Mouse (Mus musculus) intestine, embryonic 15.5 days (tissue): ENCODE measurements around the gene Tmem30c. TPM values are rescaled to one million over a fixed set of nuclear protein-coding genes. Genes with fewer than 3 reads are reported as not detected.

Source experiments
- ATAC-seq: fragments of 200-750 bp; cut with Nextera tagmentation; 2 replicates; pipeline ENCODE4 v1.8.0; 2017; ENCODE audit warnings: moderate TSS enrichment, moderate library complexity
- H3K27ac ChIP-seq: fragments of 300-500 bp; sonication (generic); 2 replicates; pipeline ENCODE4 v1.5.1; 2015; ENCODE audit warnings: mild to moderate bottlenecking, inconsistent platforms
- H3K27me3 ChIP-seq: fragments of 300-500 bp; sonication (generic); replicated peaks from 2 replicates; pipeline ENCODE4 v1.6.1; 2015; ENCODE audit warnings: inconsistent platforms
- H3K36me3 ChIP-seq: fragments of 300-500 bp; sonication (generic); 2 replicates; pipeline ENCODE4 v1.6.1; 2015; ENCODE audit warnings: inconsistent platforms
- H3K4me1 ChIP-seq: fragments of 300-500 bp; sonication (generic); replicated peaks from 2 replicates; pipeline ENCODE4 v1.6.1; 2015; ENCODE audit warnings: inconsistent platforms
- H3K4me2 ChIP-seq: fragments of 300-500 bp; sonication (generic); replicated peaks from 2 replicates; pipeline ENCODE4 v1.6.1; 2015; ENCODE audit warnings: mild to moderate bottlenecking, inconsistent platforms
- H3K4me3 ChIP-seq: fragments of 300-500 bp; sonication (generic); replicated peaks from 2 replicates; pipeline ENCODE4 v1.5.1; 2015; ENCODE audit warnings: inconsistent platforms
- H3K9ac ChIP-seq: fragments of 300-500 bp; sonication (generic); 2 replicates; pipeline ENCODE4 v1.6.1; 2015; ENCODE audit warnings: inconsistent platforms
- H3K9me3 ChIP-seq: fragments of 300-500 bp; sonication (generic); 2 replicates; pipeline ENCODE4 v1.6.1; 2016; ENCODE audit warnings: inconsistent platforms
- WGBS: fragments of 180-500 bp; shearing (Covaris S2); methylation state at CpG from one replicate; pipeline ENCODE4 v1.1.7; 2015; 5-methylcytosine and 5-hydroxymethylcytosine counted together
- polyA plus RNA-seq: library from polyadenylated mRNA; unstranded; fragments of >200 nt; fragmentation: Nextera tagmentation; extraction: Ambion mirVana; gene quantifications from 2 replicates; pipeline ENCODE4 v1.2.1, GENCODE M21; 2015

Gene Tmem30c
- polyA plus RNA-seq, 1 experiment from 2014 or later: not detected

DNA sequence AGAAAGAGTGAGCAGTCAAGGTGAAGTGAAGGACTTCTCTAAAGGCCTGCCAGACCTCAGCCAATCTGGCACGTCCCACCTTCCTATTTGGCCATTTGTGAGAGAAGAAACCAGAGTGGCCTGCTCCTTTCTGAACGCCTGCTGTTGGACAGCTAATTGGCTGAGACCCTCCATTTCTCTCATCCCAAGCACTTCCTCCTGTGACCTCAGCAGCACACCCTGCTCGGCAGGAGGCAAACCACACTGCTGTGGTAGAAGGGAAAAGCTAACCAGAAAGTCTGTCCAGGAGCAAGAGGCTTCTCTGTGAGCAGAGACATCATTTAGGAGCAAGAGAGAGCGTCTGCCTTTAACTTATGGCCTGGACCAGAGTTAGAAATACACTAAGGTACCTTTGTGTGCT lies 24.5 kb upstream of the Tmem30c start:
- no peaks in the 10 kb centered on the region for H3K36me3 ChIP-seq
- WGBS: 75% methylated on average over 4 of the region's 4 CpGs

DNA sequence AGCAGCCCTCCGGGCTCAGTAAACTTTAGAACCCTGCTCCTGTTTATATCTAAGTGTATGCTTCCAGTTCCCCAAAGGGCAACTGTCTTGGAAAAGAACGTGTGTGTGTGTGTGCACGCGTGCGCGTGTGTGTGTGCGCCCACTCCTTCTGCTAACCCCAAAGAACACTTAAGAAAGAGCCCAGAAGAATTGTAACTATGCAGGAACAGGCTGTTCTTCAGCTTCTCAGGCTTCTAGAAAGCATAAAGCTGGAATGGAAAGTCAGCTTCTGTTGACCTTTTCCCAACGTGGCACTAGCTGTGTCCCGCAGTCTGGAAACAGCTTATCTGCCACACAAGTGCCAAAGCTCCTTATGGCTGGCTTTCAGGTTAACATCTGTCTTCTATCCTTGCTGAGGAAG lies 22.4 kb upstream of the Tmem30c start:
- no peak overlapping the region for H3K9ac ChIP-seq
- no peak overlapping the region for H3K4me2 ChIP-seq
- no peaks in the 10 kb centered on the region for H3K36me3 ChIP-seq
- no peaks in the 10 kb centered on the region for H3K9me3 ChIP-seq
- 78% methylated on average over 9 of the region's 9 CpGs for WGBS
- H3K4me3 ChIP-seq: no peak overlapping the region
- no peak for ATAC-seq
- H3K27me3 ChIP-seq: no peaks in the 10 kb centered on the region
- H3K27ac ChIP-seq: no peak overlapping the region
- peaks cover 9% of the 10 kb centered on the region for H3K4me1 ChIP-seq

More for the DNA sequence above, 24.5 kb upstream of the Tmem30c start:
- H3K4me2 ChIP-seq: no peak overlapping the region
- no peak for ATAC-seq
- H3K9ac ChIP-seq: no peak overlapping the region
- no peaks in the 10 kb centered on the region for H3K9me3 ChIP-seq
- H3K4me3 ChIP-seq: no peak overlapping the region
- H3K27ac ChIP-seq: no peak overlapping the region
- no peaks in the 10 kb centered on the region for H3K27me3 ChIP-seq
- H3K4me1 ChIP-seq: peaks cover 9% of the 10 kb centered on the region

DNA sequence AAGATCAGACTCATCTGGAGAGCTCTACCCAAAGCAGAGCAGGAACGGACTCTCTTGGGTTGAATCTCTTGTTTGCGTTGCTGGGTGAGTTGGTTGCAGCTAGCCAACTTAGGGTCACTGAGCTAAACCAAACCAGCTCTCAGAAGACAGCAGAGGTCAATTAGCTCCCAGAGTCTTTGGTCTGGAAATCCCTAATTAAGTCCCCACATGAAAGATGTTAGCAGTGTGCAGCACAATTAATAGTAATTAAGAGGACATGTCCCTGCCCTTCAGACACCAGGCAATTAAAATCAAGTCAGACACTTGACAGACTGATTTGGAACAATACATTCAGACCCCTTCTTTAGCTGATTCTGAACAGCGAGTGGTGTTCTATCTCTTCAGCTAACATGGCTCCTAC lies 21.6 kb upstream of the Tmem30c start:
- no peak overlapping the region for H3K27ac ChIP-seq
- H3K27me3 ChIP-seq: no peaks in the 10 kb centered on the region
- H3K4me1 ChIP-seq: peaks cover 9% of the 10 kb centered on the region
- H3K9me3 ChIP-seq: no peaks in the 10 kb centered on the region
- WGBS: 90% methylated on average over 3 of the region's 3 CpGs
- no peak overlapping the region for H3K9ac ChIP-seq
- no peaks in the 10 kb centered on the region for H3K36me3 ChIP-seq
- no peak overlapping the region for H3K4me2 ChIP-seq
- ATAC-seq: no peak
- H3K4me3 ChIP-seq: no peak overlapping the region

DNA sequence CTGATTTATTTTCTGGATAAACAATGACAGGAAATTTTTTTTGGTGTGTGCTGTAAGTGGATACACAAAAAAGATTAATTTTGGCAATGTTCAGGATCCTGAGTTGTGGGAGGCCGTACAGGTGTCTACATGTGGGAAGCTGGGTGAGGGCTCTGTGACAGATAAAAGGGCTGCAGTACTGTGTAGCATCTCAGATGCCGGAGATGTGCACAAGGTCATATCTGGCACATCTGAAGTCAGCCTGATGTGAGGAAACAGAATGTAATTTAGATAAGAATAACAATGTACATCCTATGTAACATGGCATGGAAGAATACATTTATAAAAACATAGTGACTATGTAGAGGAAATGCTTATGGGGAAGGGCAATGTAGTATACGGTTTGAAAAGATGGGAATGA lies 20.8 kb upstream of the Tmem30c start:
- Histone ChIP-seq H3K36me3 (no peaks in the 10 kb centered on the region), H3K4me2 (no peak overlapping the region), H3K27me3 (no peaks in the 10 kb centered on the region), H3K4me1 (peaks cover 9% of the 10 kb centered on the region; the same call in 1 of the 2 replicates), H3K4me3 (no peak overlapping the region), H3K9ac (no peak overlapping the region), H3K27ac (no peak overlapping the region), H3K9me3 (no peaks in the 10 kb centered on the region)
- ATAC-seq: no peak
- WGBS: 77% methylated on average over 3 of the region's 3 CpGs

DNA sequence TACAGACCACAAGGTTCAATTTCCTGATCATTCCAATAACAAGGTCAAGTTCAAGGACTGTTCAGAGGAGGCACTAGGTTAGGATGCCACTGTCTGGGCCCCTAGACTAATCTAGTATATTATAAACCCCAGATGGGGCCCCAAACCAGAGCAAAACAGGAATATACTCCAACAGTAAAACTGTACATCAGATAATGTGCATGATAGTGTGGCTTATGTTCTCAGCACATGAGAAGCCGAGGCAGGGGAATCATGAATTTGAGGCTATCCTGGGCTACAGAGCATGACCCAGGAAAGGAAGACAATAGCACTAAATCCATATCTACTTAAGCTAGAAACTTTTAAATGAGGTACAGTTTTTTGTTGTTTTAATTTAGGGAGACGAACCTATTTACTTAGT lies 19.5 kb upstream of the Tmem30c start:
- 87% methylated on average over 2 of the region's 2 CpGs for WGBS

DNA sequence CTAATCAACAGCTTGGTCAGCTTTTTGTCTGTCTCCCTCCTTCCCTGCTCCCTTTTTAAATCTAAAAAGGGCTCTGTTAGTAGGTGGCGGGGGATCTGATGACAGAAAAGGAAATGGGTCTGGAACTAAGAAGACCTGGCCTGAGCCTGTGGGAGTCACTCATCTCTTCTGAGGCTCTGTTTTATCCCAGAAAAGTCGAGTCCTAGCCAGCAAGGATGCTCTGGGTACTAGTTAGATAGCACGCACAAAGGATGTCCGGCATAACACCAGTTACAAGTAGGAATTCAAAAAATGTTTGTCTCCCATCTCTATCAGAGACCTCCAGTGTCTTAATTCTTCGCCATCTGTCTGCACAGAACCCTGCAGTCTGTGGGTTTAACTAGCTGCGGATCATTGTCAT lies 12.8 kb upstream of the Tmem30c start:
- H3K36me3 ChIP-seq: no peaks in the 10 kb centered on the region
- no peaks in the 10 kb centered on the region for H3K27me3 ChIP-seq
- no peak for ATAC-seq
- no peak overlapping the region for H3K4me3 ChIP-seq
- 76% methylated on average over 6 of the region's 6 CpGs for WGBS
- no peaks in the 10 kb centered on the region for H3K4me1 ChIP-seq
- H3K27ac ChIP-seq: no peak overlapping the region
- no peak overlapping the region for H3K4me2 ChIP-seq
- no peaks in the 10 kb centered on the region for H3K9me3 ChIP-seq
- no peak overlapping the region for H3K9ac ChIP-seq

More for the DNA sequence above, 19.5 kb upstream of the Tmem30c start:
- Histone ChIP-seq H3K4me3 (no peak overlapping the region), H3K9ac (no peak overlapping the region), H3K27me3 (no peaks in the 10 kb centered on the region), H3K4me1 (0 out of 2 replicates have a peak, but pooled peaks cover 1% of the 10 kb centered on the region), H3K9me3 (no peaks in the 10 kb centered on the region), H3K36me3 (no peaks in the 10 kb centered on the region), H3K4me2 (no peak overlapping the region), H3K27ac (no peak overlapping the region)
- ATAC-seq: no peak

DNA sequence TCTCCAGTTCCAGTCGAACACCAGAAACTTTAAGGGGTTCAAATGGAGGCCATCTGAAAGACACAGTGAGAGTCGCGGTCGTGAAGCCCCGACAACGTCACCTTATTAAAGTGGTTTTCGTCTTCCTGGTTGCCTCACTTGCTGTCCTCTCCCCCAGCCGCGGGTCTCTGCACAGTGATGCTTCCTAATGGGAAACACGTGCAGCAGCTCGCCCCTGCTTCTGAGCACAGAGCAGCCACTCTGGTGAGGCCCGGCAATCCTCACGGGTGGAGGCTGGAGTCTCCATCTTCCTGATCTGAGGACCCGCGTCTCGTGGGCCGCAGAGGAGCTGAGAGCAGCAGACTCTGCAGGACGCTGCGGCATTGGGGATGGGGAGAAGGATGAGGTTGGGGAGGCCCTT lies 11.1 kb upstream of the Tmem30c start:
- Histone ChIP-seq H3K9ac (no peak overlapping the region), H3K9me3 (no peaks in the 10 kb centered on the region), H3K27ac (no peak overlapping the region), H3K27me3 (no peaks in the 10 kb centered on the region), H3K4me3 (no peak overlapping the region), H3K4me1 (no peaks in the 10 kb centered on the region), H3K4me2 (no peak overlapping the region), H3K36me3 (no peaks in the 10 kb centered on the region)
- ATAC-seq: no peak
- WGBS: 73% methylated on average over 19 of the region's 19 CpGs

DNA sequence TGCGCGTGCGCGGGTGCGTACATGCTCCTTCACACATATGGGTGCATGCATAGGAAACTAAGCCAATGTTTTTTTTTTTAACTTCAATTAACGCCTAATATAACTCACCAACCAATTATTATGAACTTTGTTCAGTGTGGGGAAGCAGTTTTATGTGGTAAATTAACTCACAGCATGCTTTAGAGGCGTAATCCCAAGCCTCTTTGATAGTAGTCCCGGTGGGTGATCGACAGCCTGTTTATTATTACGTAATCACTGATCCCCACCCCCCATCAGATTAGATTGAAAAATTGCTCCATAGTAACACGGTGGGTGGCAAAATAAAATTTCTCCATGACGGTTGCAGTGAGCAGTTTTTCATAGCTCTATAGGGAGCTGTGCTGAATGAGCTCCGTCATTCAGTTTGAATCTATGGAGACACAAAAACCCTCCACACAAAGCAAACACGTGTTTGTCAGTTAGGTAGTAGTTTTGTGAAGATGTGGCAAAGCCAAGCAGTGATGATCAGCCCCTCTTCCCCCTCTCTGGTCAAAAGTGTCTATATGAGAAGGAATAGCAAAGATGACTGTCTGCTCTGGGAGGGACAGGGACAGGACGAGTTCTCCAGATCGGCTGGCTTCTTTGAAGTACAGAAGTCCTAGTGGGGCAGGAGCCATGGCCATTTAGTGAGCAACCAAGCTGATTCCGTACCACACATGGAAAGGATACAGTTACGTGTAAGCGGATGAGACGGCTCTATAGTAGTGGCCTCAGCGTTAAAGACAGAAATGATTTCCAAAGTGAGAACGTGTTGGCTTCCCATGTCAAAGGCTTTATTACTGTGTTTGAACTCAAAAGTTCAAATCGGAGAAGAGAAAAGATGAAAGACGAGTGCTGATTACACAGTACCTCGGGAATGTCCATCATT lies 10.4 kb upstream of the Tmem30c start:
- no peak overlapping the region for H3K27ac ChIP-seq

DNA sequence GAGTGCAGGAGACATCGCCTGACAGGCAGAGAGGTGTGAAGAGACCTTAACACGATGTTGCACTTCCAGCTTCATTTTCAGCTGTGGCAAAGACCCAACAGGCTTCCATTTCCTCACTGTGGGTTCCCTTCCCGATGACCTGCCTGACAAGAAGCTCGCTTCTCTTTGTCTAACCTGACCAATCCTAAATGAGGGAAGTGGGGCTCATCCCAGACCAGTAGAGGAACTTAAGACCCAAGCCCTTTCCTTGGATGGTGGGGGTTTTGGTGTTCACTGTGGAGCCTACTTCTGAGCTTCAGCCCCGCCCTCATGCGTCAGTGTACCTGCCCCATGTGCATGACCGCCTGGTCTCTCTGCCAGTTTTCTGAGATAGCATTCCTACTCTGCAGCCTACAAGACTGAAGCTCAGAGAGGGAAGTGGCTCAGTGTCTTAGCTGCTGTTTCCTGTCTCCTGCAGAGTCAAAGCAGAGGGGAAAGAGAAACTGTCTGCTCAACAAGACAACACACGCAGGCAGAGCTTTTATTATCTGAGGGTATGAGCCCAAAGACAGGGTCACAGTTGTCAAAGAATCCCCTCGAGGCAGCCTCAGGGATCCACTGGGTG lies 8.9 kb upstream of the Tmem30c start:
- WGBS: 78% methylated on average over 9 of the region's 9 CpGs
- no peak for ATAC-seq
- H3K4me3 ChIP-seq: no peak overlapping the region
- H3K9me3 ChIP-seq: no peaks in the 10 kb centered on the region
- H3K4me2 ChIP-seq: no peak overlapping the region
- H3K36me3 ChIP-seq: no peaks in the 10 kb centered on the region
- H3K27me3 ChIP-seq: no peaks in the 10 kb centered on the region
- no peak overlapping the region for H3K27ac ChIP-seq
- H3K4me1 ChIP-seq: no peaks in the 10 kb centered on the region
- H3K9ac ChIP-seq: no peak overlapping the region

More for the DNA sequence above, 10.4 kb upstream of the Tmem30c start:
- Histone ChIP-seq H3K9me3 (no peaks in the 10 kb centered on the region), H3K4me3 (no peak overlapping the region), H3K27me3 (no peaks in the 10 kb centered on the region), H3K4me1 (no peaks in the 10 kb centered on the region), H3K36me3 (no peaks in the 10 kb centered on the region), H3K4me2 (no peak overlapping the region), H3K9ac (no peak overlapping the region)
- no peak for ATAC-seq
- WGBS: 90% methylated on average over 25 of the region's 25 CpGs

DNA sequence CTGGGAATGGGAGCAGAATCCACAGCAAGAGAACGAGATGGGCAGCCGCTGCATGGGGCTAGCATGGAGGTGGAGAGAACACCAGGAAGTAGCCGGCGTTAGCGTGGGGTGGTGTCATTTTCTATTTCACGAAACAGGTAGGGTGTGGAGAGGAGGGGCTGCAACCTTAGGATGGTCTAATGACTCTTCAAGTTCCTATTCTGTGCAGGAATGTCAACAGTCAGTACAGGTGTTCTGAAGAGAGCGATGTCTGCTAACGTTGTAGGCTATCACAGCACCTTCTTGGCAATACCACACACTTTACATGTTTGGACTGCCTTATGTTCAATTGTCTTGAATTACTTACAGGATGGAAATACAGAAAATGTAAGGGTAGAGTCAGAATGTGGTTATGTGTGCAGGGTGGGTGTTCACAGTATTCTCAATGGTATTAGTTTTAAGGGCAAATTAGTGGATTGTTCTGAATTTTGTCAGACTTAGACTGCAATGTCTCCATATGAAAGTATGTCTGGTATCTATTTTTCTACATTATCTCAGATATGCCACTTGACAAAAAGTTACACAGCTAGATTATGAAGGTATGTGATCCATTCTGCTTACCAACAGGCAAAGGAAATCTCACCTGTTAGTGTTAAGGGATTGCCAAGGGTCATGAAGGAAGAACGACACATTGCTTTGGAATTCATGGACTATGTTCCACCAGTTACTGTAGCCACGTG lies 2.7 kb upstream of the Tmem30c start:
- no peaks in the 10 kb centered on the region for H3K36me3 ChIP-seq
- H3K27me3 ChIP-seq: no peaks in the 10 kb centered on the region
- H3K4me2 ChIP-seq: no peak overlapping the region
- H3K27ac ChIP-seq: no peak overlapping the region
- no peak overlapping the region for H3K4me3 ChIP-seq
- 79% methylated on average over 10 of the region's 10 CpGs for WGBS
- H3K9ac ChIP-seq: no peak overlapping the region
- no peak for ATAC-seq
- H3K9me3 ChIP-seq: no peaks in the 10 kb centered on the region
- no peaks in the 10 kb centered on the region for H3K4me1 ChIP-seq

DNA sequence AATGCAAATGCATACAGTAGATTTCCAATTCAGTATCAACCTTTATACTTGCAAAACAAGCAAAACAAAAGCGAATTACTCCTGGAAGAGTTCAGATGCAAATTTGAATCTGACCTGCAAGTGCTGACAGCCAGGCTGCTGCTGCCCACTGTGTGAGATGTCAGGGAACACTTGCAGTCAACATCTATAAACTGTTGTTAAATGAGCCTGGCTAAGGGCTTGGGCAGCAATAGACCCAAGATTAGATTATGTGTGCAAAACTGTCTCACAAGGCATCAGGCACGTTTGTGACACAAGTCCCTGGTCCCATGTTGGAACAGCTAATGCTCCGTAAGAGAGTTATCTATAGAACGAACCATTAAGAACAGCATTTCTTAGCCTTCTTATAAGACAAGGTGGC lies 369 bp downstream of the Tmem30c start:
- Histone ChIP-seq H3K4me3 (no peak overlapping the region), H3K4me2 (no peak overlapping the region), H3K4me1 (no peaks in the 10 kb centered on the region), H3K36me3 (no peaks in the 10 kb centered on the region), H3K27me3 (no peaks in the 10 kb centered on the region), H3K9ac (no peak overlapping the region), H3K9me3 (no peaks in the 10 kb centered on the region), H3K27ac (no peak overlapping the region)
- no peak for ATAC-seq
- 66% methylated on average over 4 of the region's 4 CpGs for WGBS

DNA sequence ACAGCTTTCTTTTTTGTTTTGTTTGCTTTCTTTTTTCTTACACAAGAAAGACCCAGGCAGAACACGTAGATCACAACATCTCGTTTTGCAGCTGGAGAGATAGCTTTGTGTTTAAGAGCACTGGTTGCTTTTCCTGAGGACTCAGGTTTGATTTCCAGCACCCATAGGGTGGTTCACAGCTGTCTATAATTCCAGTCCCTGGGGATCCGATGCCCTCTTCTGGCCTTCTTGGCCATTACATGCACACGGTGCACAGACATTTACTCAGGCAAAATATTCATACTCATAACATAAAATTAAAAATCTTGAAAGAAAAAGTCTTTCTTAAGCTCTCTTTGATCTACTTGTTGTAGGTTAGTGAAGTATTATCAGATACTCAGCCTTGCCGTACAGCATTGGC lies 969 bp downstream of the Tmem30c start:
- H3K36me3 ChIP-seq: no peaks in the 10 kb centered on the region

More for the DNA sequence above, 969 bp downstream of the Tmem30c start:
- no peak for ATAC-seq
- no peak overlapping the region for H3K9ac ChIP-seq
- H3K27ac ChIP-seq: no peak overlapping the region
- H3K9me3 ChIP-seq: no peaks in the 10 kb centered on the region
- 92% methylated on average over 5 of the region's 5 CpGs for WGBS
- no peak overlapping the region for H3K4me2 ChIP-seq
- no peaks in the 10 kb centered on the region for H3K27me3 ChIP-seq
- no peaks in the 10 kb centered on the region for H3K4me1 ChIP-seq
- H3K4me3 ChIP-seq: no peak overlapping the region
